Mouse (Mus musculus) limb, embryonic 14.5 days (tissue): Measurements from ENCODE around the gene Slc39a5. TPM values are rescaled to one million over a fixed set of nuclear protein-coding genes. Genes with fewer than 3 reads are reported as not detected.

ENCODE experiments used
- ATAC-seq: fragments of 200-750 bp; cut with Nextera tagmentation; 2 replicates; pipeline ENCODE4 v1.8.0; 2017; ENCODE audit warnings: low read depth, moderate number of reproducible peaks, moderate TSS enrichment; ENCODE audit not compliant: low FRiP score
- DNase-seq: peaks from one replicate; pipeline ENCODE4 v3.0.0-alpha.2; 2015; ENCODE audit warnings: low spot score
- H3K27ac ChIP-seq: fragments of 300-500 bp; sonication (generic); replicated peaks from 2 replicates; pipeline ENCODE4 v1.5.1; 2014; ENCODE audit warnings: low read depth, mild to moderate bottlenecking, low read length, moderate library complexity, mixed read lengths
- H3K27me3 ChIP-seq: fragments of 300-500 bp; sonication (generic); 2 replicates; pipeline ENCODE4 v1.6.1; 2014; ENCODE audit warnings: low read length, mixed read lengths; ENCODE audit not compliant: control insufficient read depth, insufficient read depth
- H3K36me3 ChIP-seq: fragments of 300-500 bp; sonication (generic); 2 replicates; pipeline ENCODE4 v1.6.1; 2014; ENCODE audit warnings: mild to moderate bottlenecking, low read length, moderate library complexity, mixed read lengths; ENCODE audit not compliant: control insufficient read depth, insufficient read depth
- H3K4me1 ChIP-seq: fragments of 300-500 bp; sonication (generic); 2 replicates; pipeline ENCODE4 v1.6.1; 2014; ENCODE audit warnings: antibody characterized with exemption, low read length, mixed read lengths; ENCODE audit not compliant: control insufficient read depth, insufficient read depth
- H3K4me2 ChIP-seq: fragments of 300-500 bp; sonication (generic); replicated peaks from 2 replicates; pipeline ENCODE4 v1.6.1; 2014; ENCODE audit warnings: low read depth, mild to moderate bottlenecking, low read length, moderate library complexity; ENCODE audit not compliant: severe bottlenecking
- H3K4me3 ChIP-seq: fragments of 300-500 bp; sonication (generic); replicated peaks from 2 replicates; pipeline ENCODE4 v1.5.1; 2014; ENCODE audit warnings: low read length
- H3K9ac ChIP-seq: fragments of 300-500 bp; sonication (generic); 2 replicates; pipeline ENCODE4 v1.6.1; 2014; ENCODE audit warnings: mild to moderate bottlenecking, low read depth, low read length, moderate library complexity; ENCODE audit not compliant: severe bottlenecking
- H3K9me3 ChIP-seq: fragments of 300-500 bp; sonication (generic); 2 replicates; pipeline ENCODE4 v1.6.1; 2016; ENCODE audit warnings: low read length; ENCODE audit not compliant: control insufficient read depth
- POLR2A ChIP-seq: fragments of 200-500 bp; IDR thresholded peaks from 2 replicates; pipeline ENCODE4 v1.8.0; 2012; ENCODE audit warnings: inconsistent platforms, mild to moderate bottlenecking, moderate library complexity, borderline replicate concordance; ENCODE audit not compliant: insufficient read depth, insufficient read length; ENCODE audit errors: extremely low read depth
- WGBS: fragments of 180-500 bp; shearing (Covaris S2); extraction: QIAGEN DNeasy Blood & Tissue Kit; methylation state at CpG from one replicate; pipeline ENCODE4 v1.1.7; 2014; 5-methylcytosine and 5-hydroxymethylcytosine counted together
- polyA plus RNA-seq, 2 experiments: library from polyadenylated mRNA; depleted of rRNA in 1 of 2; stranded (reverse) in 1 of 2; unstranded in 1 of 2; fragments of >200 nt; fragmentation: Nextera tagmentation in 1 of 2; extraction: Ambion mirVana in 1 of 2; gene quantifications; 2 replicates each; pipeline versions ENCODE4 v1.2.1 to v1.2.3; 2012 to 2014

Slc39a5 gene
- polyA plus RNA-seq, 2 experiments = 0.39 TPM; not detected in 1

DNA sequence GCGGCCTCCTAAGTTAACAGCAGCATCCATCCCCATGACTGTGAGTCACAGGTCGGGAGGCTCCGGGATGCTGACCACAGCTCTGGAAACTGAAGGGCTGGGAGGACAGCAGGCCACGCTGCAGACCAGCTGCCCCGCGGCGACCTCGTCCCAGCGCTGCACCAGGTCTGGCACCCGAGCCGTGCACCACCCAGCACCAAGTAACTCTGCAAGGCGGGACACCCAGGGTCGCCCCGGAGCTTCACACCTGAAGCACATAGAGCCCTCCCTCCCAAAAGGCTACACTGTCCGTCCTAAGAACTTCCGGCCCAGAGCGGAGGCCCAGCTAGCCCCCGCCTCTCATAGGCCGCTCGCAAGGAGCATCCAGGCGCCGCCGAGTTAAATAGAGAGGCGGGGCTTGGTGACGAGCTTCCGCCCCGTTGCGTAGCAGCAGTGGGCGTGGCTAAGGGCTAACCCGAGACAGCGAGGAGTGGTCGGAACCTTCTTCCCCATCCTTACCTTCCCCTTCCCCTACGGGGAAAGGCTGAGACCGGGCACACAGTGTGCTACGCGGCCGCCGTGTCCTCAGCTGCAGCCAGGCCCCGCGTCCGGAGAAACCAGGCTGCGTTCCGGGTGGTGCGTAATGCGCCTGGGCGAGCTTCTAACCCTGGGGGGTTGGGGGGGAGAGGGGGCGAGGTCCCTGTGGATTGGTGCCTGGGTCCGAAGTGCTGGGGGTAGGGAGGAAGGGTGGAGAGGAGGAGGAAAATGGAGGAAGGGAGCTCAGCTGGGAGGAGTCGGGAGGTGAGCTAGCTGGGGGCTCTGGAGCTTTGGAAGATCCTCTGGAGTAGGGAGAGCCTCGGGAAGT, 10.4 kb upstream of the Slc39a5 start, which contains the start of the genes Nabp2 and Rnf41:
Gene Nabp2 (minus strand): TSS at position 282 of the 844 bp plus-strand sequence.
Gene Rnf41 (plus strand): TSS at position 447 of the 844 bp plus-strand sequence.
- H3K4me2 ChIP-seq = peak within 1 kb of the TSS; percentile 97
- TF ChIP-seq POLR2A = peak; percentile 59; the same call in 1 of the 2 replicates
- H3K36me3 ChIP-seq = peaks cover 34% of the 10 kb centered on the region
- H3K27ac ChIP-seq = peak within 1 kb of the TSS; percentile 89
- ATAC-seq (peak; percentile 93), DNase-seq (peak; percentile 98)
- no peaks in the 10 kb centered on the region for H3K27me3 ChIP-seq
- under 1% methylated on average over 45 of the region's 50 CpGs for WGBS
- peak within 1 kb of the TSS; percentile 72 for H3K4me3 ChIP-seq
- peak within 1 kb of the TSS; percentile 70 for H3K9ac ChIP-seq
- peaks cover 24% of the 10 kb centered on the region for H3K4me1 ChIP-seq
- no peaks in the 10 kb centered on the region for H3K9me3 ChIP-seq

GRCm38 (mm10) chr10:128410560-128410845, 9.5 kb upstream of the Slc39a5 start:
- Histone ChIP-seq H3K27me3 (no peaks in the 10 kb centered on the region), H3K27ac (peak overlapping the region; percentile 89), H3K9ac (peak overlapping the region; percentile 70; the same call in 1 of the 2 replicates), H3K4me2 (peak overlapping the region; percentile 97), H3K36me3 (peaks cover 31% of the 10 kb centered on the region), H3K9me3 (no peaks in the 10 kb centered on the region), H3K4me1 (peaks cover 24% of the 10 kb centered on the region), H3K4me3 (peak overlapping the region; percentile 72)
- ATAC-seq = no peak
- DNase-seq = no peak
- TF ChIP-seq POLR2A = no peak
- 26% methylated on average over 4 of the region's 4 CpGs for WGBS

GRCm38 (mm10) chr10:128409692-128410559, 8.9 kb upstream of the Slc39a5 start:
- peak overlapping the region; percentile 97 for H3K4me2 ChIP-seq
- peak; percentile 91 for ATAC-seq
- peaks cover 24% of the 10 kb centered on the region for H3K4me1 ChIP-seq
- H3K9me3 ChIP-seq = no peaks in the 10 kb centered on the region
- H3K27ac ChIP-seq = peak overlapping the region; percentile 89
- H3K36me3 ChIP-seq = peaks cover 25% of the 10 kb centered on the region
- WGBS = 4% methylated on average over 35 of the region's 36 CpGs
- peak overlapping the region; percentile 72 for H3K4me3 ChIP-seq
- H3K27me3 ChIP-seq = no peaks in the 10 kb centered on the region
- DNase-seq = peak; percentile 99
- H3K9ac ChIP-seq = peak overlapping the region; percentile 60
- no peak for TF ChIP-seq POLR2A

- 18% methylated on average over 35 of the region's 35 CpGs for WGBS
- H3K27ac ChIP-seq = peak overlapping the region; percentile 55
- DNase-seq (peak; percentile 13), ATAC-seq (no peak)
- peak overlapping the region; percentile 60 for H3K9ac ChIP-seq
- no peaks in the 10 kb centered on the region for H3K27me3 ChIP-seq
- peaks cover 16% of the 10 kb centered on the region; the same call in 1 of the 2 replicates for H3K36me3 ChIP-seq
- H3K9me3 ChIP-seq = no peaks in the 10 kb centered on the region
- H3K4me3 ChIP-seq = peak overlapping the region; percentile 72
- H3K4me2 ChIP-seq = peak overlapping the region; percentile 63
- peaks cover 24% of the 10 kb centered on the region for H3K4me1 ChIP-seq
- no peak for TF ChIP-seq POLR2A
These were observed 7.8 kb upstream of the Slc39a5 start for GRCm38 (mm10) chr10:128408591-128409535.
